Mouse (Mus musculus) forebrain, postnatal 0 days (tissue): ENCODE measurements around the gene Ephb6. TPM values are rescaled to one million over a fixed set of nuclear protein-coding genes. Genes with fewer than 3 reads are reported as not detected.

Experiments
- ATAC-seq: fragments of 200-750 bp; cut with Nextera tagmentation; 2 replicates; pipeline ENCODE4 v1.8.0; 2017; ENCODE audit warnings: mild to moderate bottlenecking, moderate library complexity
- DNase-seq: peaks from one replicate; pipeline ENCODE4 v3.0.0-alpha.2; 2015
- H3K27ac ChIP-seq: fragments of 300-500 bp; sonication (generic); 2 replicates; pipeline ENCODE4 v1.5.1; 2014; ENCODE audit warnings: low read depth, mild to moderate bottlenecking, antibody characterized with exemption, low read length, moderate library complexity, mixed read lengths
- H3K27me3 ChIP-seq: fragments of 300-500 bp; sonication (generic); 2 replicates; pipeline ENCODE4 v1.6.1; 2014; ENCODE audit warnings: mild to moderate bottlenecking, low read length, mixed read lengths; ENCODE audit not compliant: insufficient read depth
- H3K36me3 ChIP-seq: fragments of 300-500 bp; sonication (generic); 2 replicates; pipeline ENCODE4 v1.6.1; 2014; ENCODE audit warnings: mild to moderate bottlenecking, moderate library complexity; ENCODE audit not compliant: insufficient read depth
- H3K4me1 ChIP-seq: fragments of 300-500 bp; sonication (generic); 2 replicates; pipeline ENCODE4 v1.6.1; 2014; ENCODE audit warnings: antibody characterized with exemption; ENCODE audit not compliant: insufficient read depth
- H3K4me2 ChIP-seq: fragments of 300-500 bp; sonication (generic); 2 replicates; pipeline ENCODE4 v1.6.1; 2014; ENCODE audit warnings: low read depth, mild to moderate bottlenecking, moderate library complexity
- H3K4me3 ChIP-seq: fragments of 300-500 bp; sonication (generic); 2 replicates; pipeline ENCODE4 v1.5.1; 2014; ENCODE audit warnings: low read depth, low read length, mixed read lengths
- H3K9ac ChIP-seq: fragments of 300-500 bp; sonication (generic); 2 replicates; pipeline ENCODE4 v1.6.1; 2014; ENCODE audit warnings: mild to moderate bottlenecking
- H3K9me3 ChIP-seq: fragments of 300-500 bp; sonication (generic); 2 replicates; pipeline ENCODE4 v1.6.1; 2016; ENCODE audit warnings: low read length
- CTCF ChIP-seq: sonication (generic); IDR thresholded peaks from 2 replicates; pipeline ENCODE4 v1.5.1; 2016; ENCODE audit warnings: antibody characterized with exemption, control low read depth, low read depth
- WGBS: fragments of 180-500 bp; shearing (Covaris S2); extraction: QIAGEN DNeasy Blood & Tissue Kit; methylation state at CpG from one replicate; pipeline ENCODE4 v1.1.7; 2014; 5-methylcytosine and 5-hydroxymethylcytosine counted together
- polyA plus RNA-seq: library from polyadenylated mRNA; unstranded; fragments of >200 nt; fragmentation: Nextera tagmentation; extraction: Ambion mirVana; gene quantifications from 2 replicates; pipeline ENCODE4 v1.2.1, GENCODE M21; 2015
- total RNA-seq: library from RNA; depleted of rRNA; stranded (reverse); fragments of >200 nt; gene quantifications from 2 replicates; pipeline ENCODE4 v1.2.3, GENCODE M21; 2014

Ephb6 gene
- total and polyA plus RNA-seq, 2 experiments from 2014 or later, result 31.6 to 47.6 TPM

- no peaks in the 10 kb centered on the region for H3K9me3 ChIP-seq
- no peaks in the 10 kb centered on the region for H3K27me3 ChIP-seq
- H3K9ac ChIP-seq, result no peak overlapping the region
- no peak for TF ChIP-seq CTCF
- ATAC-seq (no peak), DNase-seq (no peak)
- 77% methylated on average over 1 of the region's 1 CpGs for WGBS
- H3K4me2 ChIP-seq, result no peak overlapping the region
- no peak overlapping the region for H3K4me3 ChIP-seq
- no peak overlapping the region for H3K27ac ChIP-seq
- no peaks in the 10 kb centered on the region for H3K4me1 ChIP-seq
- no peaks in the 10 kb centered on the region for H3K36me3 ChIP-seq
Observed at GRCm38 (mm10) chr6:41628180-41628579, 22.9 kb downstream of the Ephb6 start.

GRCm38 (mm10) chr6:41630791-41631190, 25.5 kb downstream of the Ephb6 start:
- H3K9ac ChIP-seq, result no peak overlapping the region
- H3K9me3 ChIP-seq, result no peaks in the 10 kb centered on the region
- H3K27ac ChIP-seq, result no peak overlapping the region
- no peaks in the 10 kb centered on the region for H3K36me3 ChIP-seq
- no peak for ATAC-seq
- H3K27me3 ChIP-seq, result no peaks in the 10 kb centered on the region
- WGBS, result 73% methylated on average over 2 of the region's 2 CpGs
- no peaks in the 10 kb centered on the region for H3K4me1 ChIP-seq
- peak; percentile 47 for TF ChIP-seq CTCF
- no peak overlapping the region for H3K4me3 ChIP-seq
- no peak overlapping the region for H3K4me2 ChIP-seq
- DNase-seq, result no peak

- Histone ChIP-seq H3K4me3 (no peak overlapping the region), H3K9me3 (no peaks in the 10 kb centered on the region), H3K4me1 (no peaks in the 10 kb centered on the region), H3K27ac (no peak overlapping the region), H3K36me3 (no peaks in the 10 kb centered on the region), H3K27me3 (no peaks in the 10 kb centered on the region), H3K9ac (no peak overlapping the region), H3K4me2 (no peak overlapping the region)
- DNase-seq (no peak), ATAC-seq (peak; percentile 48)
- TF ChIP-seq CTCF, result no peak
- WGBS, result 78% methylated on average over 4 of the region's 4 CpGs
Observed at GRCm38 (mm10) chr6:41631549-41631948, 26.3 kb downstream of the Ephb6 start.

- WGBS, result 20% methylated on average over 1 of the region's 1 CpGs
- Histone ChIP-seq H3K4me1 (no peaks in the 10 kb centered on the region), H3K9me3 (no peaks in the 10 kb centered on the region), H3K9ac (no peak overlapping the region), H3K36me3 (no peaks in the 10 kb centered on the region), H3K27me3 (no peaks in the 10 kb centered on the region), H3K27ac (no peak overlapping the region), H3K4me2 (no peak overlapping the region), H3K4me3 (no peak overlapping the region)
- no peak for DNase-seq
- no peak for TF ChIP-seq CTCF
- no peak for ATAC-seq
Observed at GRCm38 (mm10) chr6:41635211-41635610, 29.9 kb downstream of the Ephb6 start.

- no peak within 1 kb of the TSS for H3K4me3 ChIP-seq
- no peak within 1 kb of the TSS for H3K4me2 ChIP-seq
- ATAC-seq, result no peak
- no peak within 1 kb of the TSS for H3K9ac ChIP-seq
- DNase-seq, result no peak
- no peak within 1 kb of the TSS for H3K27ac ChIP-seq
- no peaks in the 10 kb centered on the region for H3K27me3 ChIP-seq
- H3K4me1 ChIP-seq, result no peaks in the 10 kb centered on the region
- no peaks in the 10 kb centered on the region for H3K36me3 ChIP-seq
- no peaks in the 10 kb centered on the region for H3K9me3 ChIP-seq
- TF ChIP-seq CTCF, result no peak
- WGBS, result 22% methylated on average over 5 of the region's 5 CpGs
Observed at GRCm38 (mm10) chr6:41636178-41636577, 30.9 kb downstream of the Ephb6 start, which contains the start of gene Trpv6. Gene Trpv6 (minus strand): TSS chr6:41636405.

- no peaks in the 10 kb centered on the region for H3K4me1 ChIP-seq
- DNase-seq (no peak), ATAC-seq (peak; percentile 35; the same call in 1 of the 2 replicates)
- no peaks in the 10 kb centered on the region for H3K9me3 ChIP-seq
- no peak overlapping the region for H3K9ac ChIP-seq
- 18% methylated on average over 1 of the region's 1 CpGs for WGBS
- no peak overlapping the region for H3K4me3 ChIP-seq
- H3K27ac ChIP-seq, result no peak overlapping the region
- H3K36me3 ChIP-seq, result no peaks in the 10 kb centered on the region
- H3K4me2 ChIP-seq, result no peak overlapping the region
- no peaks in the 10 kb centered on the region for H3K27me3 ChIP-seq
- TF ChIP-seq CTCF, result no peak
Observed at GRCm38 (mm10) chr6:41637393-41637792, 32.1 kb downstream of the Ephb6 start.

GRCm38 (mm10) chr6:41637927-41638506, 32.7 kb downstream of the Ephb6 start:
- H3K9me3 ChIP-seq, result no peaks in the 10 kb centered on the region
- 81% methylated on average over 6 of the region's 6 CpGs for WGBS
- H3K27ac ChIP-seq, result no peak overlapping the region
- H3K4me2 ChIP-seq, result no peak overlapping the region
- DNase-seq (no peak), ATAC-seq (no peak)
- no peaks in the 10 kb centered on the region for H3K27me3 ChIP-seq
- no peak for TF ChIP-seq CTCF
- H3K4me3 ChIP-seq, result no peak overlapping the region
- H3K36me3 ChIP-seq, result no peaks in the 10 kb centered on the region
- no peak overlapping the region for H3K9ac ChIP-seq
- no peaks in the 10 kb centered on the region for H3K4me1 ChIP-seq

- Histone ChIP-seq H3K4me2 (no peak overlapping the region), H3K36me3 (no peaks in the 10 kb centered on the region), H3K27ac (no peak overlapping the region), H3K4me3 (no peak overlapping the region), H3K9me3 (no peaks in the 10 kb centered on the region), H3K9ac (no peak overlapping the region), H3K27me3 (no peaks in the 10 kb centered on the region), H3K4me1 (no peaks in the 10 kb centered on the region)
- 62% methylated on average over 3 of the region's 3 CpGs for WGBS
- ATAC-seq (no peak), DNase-seq (no peak)
- no peak for TF ChIP-seq CTCF
Observed at GRCm38 (mm10) chr6:41640449-41640848, 35.2 kb downstream of the Ephb6 start.
